Mouse (Mus musculus) hindbrain, embryonic 12.5 days (tissue): ENCODE data around the gene Prex1. TPM values are rescaled to one million over a fixed set of nuclear protein-coding genes. Genes with fewer than 3 reads are reported as not detected.

Experiments used
- ATAC-seq: fragments of 200-750 bp; cut with Nextera tagmentation; 2 replicates; pipeline ENCODE4 v1.8.0; 2017; ENCODE audit warnings: moderate TSS enrichment; ENCODE audit not compliant: low FRiP score
- H3K27ac ChIP-seq: fragments of 300-500 bp; sonication (generic); 2 replicates; pipeline ENCODE4 v1.5.1; 2016; ENCODE audit warnings: mild to moderate bottlenecking
- H3K27me3 ChIP-seq: fragments of 300-500 bp; sonication (generic); 2 replicates; pipeline ENCODE4 v1.6.1; 2016; ENCODE audit warnings: mild to moderate bottlenecking
- H3K36me3 ChIP-seq: fragments of 300-500 bp; sonication (generic); 2 replicates; pipeline ENCODE4 v1.6.1; 2016; ENCODE audit warnings: mild to moderate bottlenecking
- H3K4me1 ChIP-seq: fragments of 300-500 bp; sonication (generic); 2 replicates; pipeline ENCODE4 v1.6.1; 2016
- H3K4me2 ChIP-seq: fragments of 300-500 bp; sonication (generic); replicated peaks from 2 replicates; pipeline ENCODE4 v1.6.1; 2016; ENCODE audit warnings: mild to moderate bottlenecking
- H3K4me3 ChIP-seq: fragments of 300-500 bp; sonication (generic); 2 replicates; pipeline ENCODE4 v1.5.1; 2016; ENCODE audit warnings: mild to moderate bottlenecking
- H3K9ac ChIP-seq: fragments of 300-500 bp; sonication (generic); 2 replicates; pipeline ENCODE4 v1.6.1; 2016; ENCODE audit warnings: mild to moderate bottlenecking, moderate library complexity
- H3K9me3 ChIP-seq: fragments of 300-500 bp; sonication (generic); replicated peaks from 2 replicates; pipeline ENCODE4 v1.6.1; 2016; ENCODE audit warnings: mild to moderate bottlenecking
- WGBS: fragments of 180-500 bp; shearing (Covaris S2); methylation state at CpG from one replicate; pipeline ENCODE4 v1.1.7; 2016; 5-methylcytosine and 5-hydroxymethylcytosine counted together
- polyA plus RNA-seq: library from polyadenylated mRNA; unstranded; fragments of >200 nt; fragmentation: Nextera tagmentation; extraction: Ambion mirVana; gene quantifications from 2 replicates; pipeline ENCODE4 v1.2.1, GENCODE M21; 2016

Gene Prex1
- polyA plus RNA-seq, 1 experiment from 2014 or later: 43.8 TPM

DNA sequence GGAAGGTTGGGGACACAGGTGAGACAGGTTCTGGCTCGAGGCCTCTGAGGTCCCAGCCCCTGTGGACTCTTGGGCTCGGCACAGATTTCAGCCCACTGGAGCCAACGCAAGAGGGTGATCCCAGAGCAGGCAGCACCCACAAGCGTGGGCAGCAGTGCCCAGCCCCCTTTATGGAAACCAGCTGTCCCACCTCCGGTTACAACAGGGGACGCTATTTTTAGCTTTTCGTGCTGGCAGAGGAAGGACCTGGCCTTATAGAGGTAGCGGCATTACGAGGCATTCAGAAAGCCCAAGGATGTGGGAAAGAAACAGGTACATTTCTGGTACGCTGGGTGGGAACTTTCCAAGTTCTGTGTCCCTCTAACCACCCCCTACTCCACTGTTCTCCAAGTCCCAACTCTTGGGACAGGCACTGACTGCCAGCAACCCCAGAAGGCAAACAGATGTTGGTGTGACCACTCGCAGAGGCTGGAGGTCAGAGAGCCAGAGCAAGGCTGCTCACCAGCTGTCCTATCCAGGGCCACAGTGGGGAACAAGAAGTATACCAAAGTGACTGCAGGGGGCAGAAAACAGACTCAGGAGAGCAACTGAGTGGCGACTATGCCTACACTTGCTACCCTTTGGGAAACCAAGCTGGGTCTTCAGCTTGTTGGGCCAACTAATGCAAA is 108.3 kb downstream of the Prex1 start:
- 0 out of 2 replicates have a peak, but pooled peaks cover 13% of the 10 kb centered on the region for H3K36me3 ChIP-seq
- 69% methylated on average over 12 of the region's 12 CpGs for WGBS
- ATAC-seq: no peak
- H3K9me3 ChIP-seq: no peaks in the 10 kb centered on the region
- H3K4me3 ChIP-seq: no peak overlapping the region
- peaks cover 19% of the 10 kb centered on the region for H3K4me1 ChIP-seq
- no peak overlapping the region for H3K27ac ChIP-seq
- no peaks in the 10 kb centered on the region for H3K27me3 ChIP-seq
- H3K4me2 ChIP-seq: no peak overlapping the region
- H3K9ac ChIP-seq: no peak overlapping the region

DNA sequence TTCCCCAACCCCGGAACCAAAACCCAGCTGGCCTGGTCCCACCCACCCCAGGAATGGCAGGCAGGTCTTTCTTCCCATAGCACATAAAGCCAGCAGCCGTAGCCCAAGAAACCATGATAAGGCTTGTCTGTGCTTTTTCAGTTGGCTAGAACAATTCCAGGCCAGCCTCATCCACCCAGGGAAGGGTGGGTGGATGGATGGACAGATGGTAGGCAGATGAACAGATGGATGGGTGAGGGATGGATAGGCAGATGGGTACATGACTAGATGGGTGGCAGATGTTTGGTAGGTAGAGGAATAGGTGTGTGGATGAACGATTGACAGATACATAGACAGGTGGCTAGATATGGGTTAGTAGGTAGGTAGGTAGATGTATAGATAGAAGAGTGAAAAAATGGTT is 110.7 kb downstream of the Prex1 start:
- no peak for ATAC-seq
- Histone ChIP-seq H3K27me3 (no peaks in the 10 kb centered on the region), H3K27ac (no peak overlapping the region), H3K4me1 (peaks cover 14% of the 10 kb centered on the region), H3K9me3 (no peaks in the 10 kb centered on the region), H3K4me2 (no peak overlapping the region), H3K9ac (no peak overlapping the region), H3K36me3 (peaks cover 27% of the 10 kb centered on the region), H3K4me3 (no peak overlapping the region)
- WGBS: 97% methylated on average over 3 of the region's 3 CpGs

DNA sequence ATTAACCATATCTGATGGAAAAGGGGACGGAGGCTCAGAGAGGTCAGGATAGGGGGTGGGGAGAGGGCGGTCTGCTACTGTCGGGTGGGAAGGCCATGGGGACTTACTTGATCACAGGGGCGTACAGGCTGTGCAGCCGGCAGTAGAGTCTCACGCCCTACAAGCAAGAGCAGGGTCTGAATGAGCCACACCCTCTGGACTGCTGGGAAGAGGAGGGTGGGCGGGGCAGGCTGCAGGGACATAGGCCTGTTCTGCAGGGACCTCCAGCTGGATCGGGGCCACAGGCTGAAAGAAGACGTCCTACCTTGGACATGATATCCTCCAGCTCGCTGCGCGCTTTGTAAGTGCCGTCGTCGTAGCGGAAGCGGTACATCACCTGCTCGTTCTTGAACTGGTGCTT is 112.2 kb downstream of the Prex1 start:
- H3K4me1 ChIP-seq: peaks cover 10% of the 10 kb centered on the region
- peaks cover 27% of the 10 kb centered on the region for H3K36me3 ChIP-seq
- 92% methylated on average over 18 of the region's 18 CpGs for WGBS
- no peak overlapping the region for H3K4me2 ChIP-seq
- no peak overlapping the region for H3K4me3 ChIP-seq
- no peak for ATAC-seq
- H3K27ac ChIP-seq: no peak overlapping the region
- H3K9ac ChIP-seq: no peak overlapping the region
- H3K9me3 ChIP-seq: no peaks in the 10 kb centered on the region
- H3K27me3 ChIP-seq: no peaks in the 10 kb centered on the region

DNA sequence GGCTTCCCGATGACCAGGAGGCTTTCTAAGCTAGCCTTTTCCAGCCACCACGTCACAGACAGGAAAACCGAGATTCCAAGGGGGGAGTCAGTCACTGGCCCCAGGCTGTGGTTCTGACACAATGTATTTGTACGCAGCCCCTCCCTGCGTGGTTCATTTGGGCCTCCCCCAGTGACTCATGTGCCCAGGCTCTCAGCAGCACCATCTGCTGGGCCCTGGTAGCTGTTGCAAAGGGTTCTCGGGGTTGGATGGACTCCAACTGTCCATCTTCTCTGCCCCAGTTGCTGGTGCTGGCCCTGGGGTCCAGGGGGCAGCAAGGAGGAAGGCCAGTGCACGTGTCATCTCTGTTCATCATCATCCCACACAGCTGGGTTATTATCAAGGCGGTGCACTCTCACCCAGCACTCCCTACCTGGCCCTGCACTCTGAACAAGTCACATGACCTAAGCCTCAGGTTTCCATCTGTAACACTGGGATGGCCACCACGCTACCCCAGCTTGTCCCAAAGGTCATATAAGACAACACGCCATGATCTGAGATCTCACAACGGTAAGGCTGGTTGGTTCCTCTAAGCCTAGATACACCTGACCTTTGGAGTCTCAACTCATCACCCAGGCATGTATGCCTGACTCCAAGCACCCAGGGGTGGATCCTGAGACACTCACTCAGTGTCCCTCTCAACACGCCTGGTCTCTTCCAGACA is 115.0 kb downstream of the Prex1 start:
- Histone ChIP-seq H3K36me3 (peaks cover 32% of the 10 kb centered on the region), H3K9me3 (no peaks in the 10 kb centered on the region), H3K4me1 (0 out of 2 replicates have a peak, but pooled peaks cover 2% of the 10 kb centered on the region), H3K9ac (no peak overlapping the region), H3K27ac (no peak overlapping the region), H3K4me2 (no peak overlapping the region), H3K27me3 (no peaks in the 10 kb centered on the region), H3K4me3 (no peak overlapping the region)
- no peak for ATAC-seq
- 86% methylated on average over 12 of the region's 12 CpGs for WGBS

DNA sequence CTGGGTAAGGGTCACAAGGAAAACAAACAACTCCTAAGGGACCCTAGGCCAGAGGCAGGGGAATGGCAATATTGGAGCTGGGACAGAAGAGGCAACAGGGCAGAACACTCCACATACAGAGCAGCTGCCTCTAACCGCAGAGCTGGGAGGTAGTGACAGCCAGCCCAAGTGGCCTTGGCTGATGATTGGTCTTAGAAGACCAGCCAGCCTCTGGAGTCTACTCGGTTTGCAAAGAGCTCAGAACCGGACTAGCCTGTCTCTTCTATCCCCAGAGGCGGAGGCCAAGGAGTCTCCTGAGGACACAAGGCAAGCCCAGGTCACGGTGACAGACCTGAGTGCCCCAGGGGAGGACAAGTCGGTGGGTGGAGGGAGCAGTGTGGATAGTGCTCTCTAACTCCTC is 115.9 kb downstream of the Prex1 start:
- no peak overlapping the region for H3K27ac ChIP-seq
- H3K36me3 ChIP-seq: peaks cover 32% of the 10 kb centered on the region
- 80% methylated on average over 6 of the region's 6 CpGs for WGBS
- ATAC-seq: no peak
- H3K9ac ChIP-seq: no peak overlapping the region
- H3K4me3 ChIP-seq: no peak overlapping the region
- H3K4me2 ChIP-seq: no peak overlapping the region
- H3K27me3 ChIP-seq: no peaks in the 10 kb centered on the region
- H3K4me1 ChIP-seq: peaks cover 2% of the 10 kb centered on the region; the same call in 1 of the 2 replicates
- H3K9me3 ChIP-seq: no peaks in the 10 kb centered on the region

DNA sequence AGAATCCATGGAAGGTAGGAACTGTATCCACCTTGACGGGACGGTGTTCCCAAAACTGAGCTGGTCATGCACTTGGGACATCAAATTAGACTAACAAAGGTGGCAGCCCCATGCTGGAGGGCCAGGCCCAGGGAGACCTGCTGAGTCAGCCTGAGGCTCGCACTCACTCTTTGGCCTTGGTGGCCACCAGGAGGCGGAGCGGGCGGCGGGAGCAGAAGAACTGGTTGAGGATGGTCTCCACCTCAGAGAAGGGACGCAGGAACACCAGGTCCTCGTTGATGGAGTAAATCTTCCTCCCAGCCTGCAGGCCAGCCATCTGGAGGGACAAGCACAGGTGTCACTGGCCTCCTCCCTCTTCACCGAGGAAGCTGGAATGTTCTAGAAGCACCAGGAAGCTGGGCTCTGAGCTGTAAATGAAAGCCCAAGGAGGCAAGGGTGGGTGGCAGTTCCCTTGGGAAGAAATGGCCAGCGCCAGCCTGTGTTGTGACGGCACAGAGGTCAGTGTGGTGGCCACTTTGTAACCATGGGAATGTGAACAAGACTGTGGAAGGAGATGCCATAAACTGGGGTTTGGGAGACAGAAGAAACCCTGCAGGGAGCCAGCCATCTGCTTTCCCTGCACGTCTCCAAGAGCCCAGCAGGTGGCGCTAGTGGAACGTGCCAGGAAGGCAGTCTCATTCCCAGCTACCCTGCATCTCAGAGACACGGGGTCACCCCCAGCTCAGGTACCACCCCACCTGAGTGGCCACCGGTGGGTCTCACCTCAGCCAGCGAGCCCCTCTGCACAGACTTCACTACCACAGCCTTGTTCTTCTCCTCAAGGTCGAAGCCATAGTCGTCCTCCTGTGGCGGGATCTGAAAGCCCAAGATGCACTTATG is 121.4 kb downstream of the Prex1 start:
- Histone ChIP-seq H3K4me1 (peaks cover 3% of the 10 kb centered on the region; the same call in 1 of the 2 replicates), H3K9ac (no peak overlapping the region), H3K27me3 (no peaks in the 10 kb centered on the region), H3K27ac (no peak overlapping the region), H3K4me2 (no peak overlapping the region), H3K4me3 (no peak overlapping the region), H3K36me3 (peaks cover 36% of the 10 kb centered on the region), H3K9me3 (no peaks in the 10 kb centered on the region)
- 43% methylated on average over 21 of the region's 21 CpGs for WGBS
- peak; percentile 78 for ATAC-seq

DNA sequence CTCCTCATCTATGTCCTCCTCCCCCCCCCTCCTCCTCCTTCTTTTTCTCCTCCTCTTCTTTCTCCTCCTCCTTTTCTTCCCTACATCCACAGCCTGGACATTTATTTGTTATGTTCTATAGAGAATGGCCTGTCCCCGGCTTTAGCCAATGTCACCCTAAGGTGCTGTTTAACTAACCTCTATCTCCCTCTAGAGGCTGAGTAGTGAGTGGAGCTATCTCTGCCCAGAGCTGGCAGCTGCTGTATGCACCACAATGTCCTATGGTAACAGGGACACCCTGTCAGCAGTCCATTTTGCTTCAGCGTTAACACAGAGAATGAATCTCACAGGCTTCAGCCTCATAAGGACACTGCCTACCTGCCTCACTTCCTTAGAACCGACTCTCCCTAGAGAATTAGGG is 129.1 kb downstream of the Prex1 start:
- no peaks in the 10 kb centered on the region for H3K9me3 ChIP-seq
- no peak overlapping the region for H3K4me3 ChIP-seq
- no peak for ATAC-seq
- no peaks in the 10 kb centered on the region for H3K27me3 ChIP-seq
- no peaks in the 10 kb centered on the region for H3K4me1 ChIP-seq
- no peak overlapping the region for H3K4me2 ChIP-seq
- WGBS: 90% methylated on average over 3 of the region's 3 CpGs
- no peak overlapping the region for H3K27ac ChIP-seq
- H3K9ac ChIP-seq: no peak overlapping the region
- H3K36me3 ChIP-seq: peaks cover 83% of the 10 kb centered on the region

DNA sequence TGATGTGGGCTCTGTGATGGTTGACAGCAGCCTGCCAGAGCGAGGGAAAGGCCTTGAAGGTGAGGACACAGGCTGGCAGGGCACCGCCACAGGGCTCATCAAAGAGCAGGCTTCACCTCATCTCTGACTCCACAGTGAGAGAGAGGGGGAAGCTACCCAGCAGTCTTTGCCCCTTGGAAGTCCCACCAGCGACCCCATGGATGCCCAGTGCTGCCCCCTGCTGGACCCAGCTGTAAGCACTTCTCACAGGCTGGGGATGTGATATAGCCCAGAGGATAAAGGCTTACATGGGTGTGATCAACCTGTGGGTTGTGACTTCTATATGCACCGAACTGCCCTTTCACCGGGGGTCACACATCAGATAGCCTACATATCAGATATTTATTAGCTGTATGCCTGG is 130.3 kb downstream of the Prex1 start:
- Histone ChIP-seq H3K27ac (no peak overlapping the region), H3K4me1 (no peaks in the 10 kb centered on the region), H3K9ac (no peak overlapping the region), H3K4me3 (no peak overlapping the region), H3K36me3 (peaks cover 80% of the 10 kb centered on the region), H3K9me3 (no peaks in the 10 kb centered on the region), H3K27me3 (no peaks in the 10 kb centered on the region), H3K4me2 (no peak overlapping the region)
- no peak for ATAC-seq
- WGBS: 95% methylated on average over 5 of the region's 5 CpGs

DNA sequence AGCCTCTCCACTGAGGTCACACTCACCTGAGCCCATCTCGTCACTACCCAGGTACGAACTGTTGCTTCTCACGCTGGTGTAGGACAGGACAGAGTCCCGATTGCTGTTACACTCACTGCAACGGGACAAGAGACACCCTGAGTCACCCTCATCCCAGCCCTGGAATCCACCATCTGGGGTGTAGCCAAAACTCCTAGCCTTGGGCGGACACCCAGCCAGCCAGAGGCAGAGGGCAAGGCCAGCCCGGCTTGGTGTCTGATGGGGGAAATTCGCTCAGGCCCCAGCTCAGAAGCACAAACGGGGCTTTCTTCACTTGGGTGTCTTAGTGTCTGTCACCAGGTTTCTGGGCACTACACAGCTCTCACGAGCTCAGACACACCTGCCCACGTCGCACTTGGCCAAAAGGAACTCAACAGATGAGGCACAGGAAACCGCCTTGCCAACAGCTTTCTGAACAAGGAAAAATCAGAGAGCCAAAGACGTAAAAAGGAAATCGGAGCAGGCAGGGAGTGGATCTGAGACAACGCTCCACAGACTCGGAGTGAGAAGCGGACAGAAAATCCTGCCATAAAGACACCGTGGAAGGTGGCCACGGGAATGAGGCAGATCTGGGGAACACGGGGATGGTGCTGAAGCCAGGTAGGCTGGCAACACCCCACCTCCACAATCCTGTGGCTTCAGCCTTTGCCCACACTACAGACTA is 131.6 kb downstream of the Prex1 start:
- 95% methylated on average over 21 of the region's 21 CpGs for WGBS
- no peaks in the 10 kb centered on the region for H3K27me3 ChIP-seq
- H3K4me3 ChIP-seq: no peak overlapping the region
- no peaks in the 10 kb centered on the region for H3K9me3 ChIP-seq
- H3K27ac ChIP-seq: no peak overlapping the region
- no peak for ATAC-seq
- H3K9ac ChIP-seq: no peak overlapping the region
- H3K4me1 ChIP-seq: no peaks in the 10 kb centered on the region
- peaks cover 88% of the 10 kb centered on the region for H3K36me3 ChIP-seq
- no peak overlapping the region for H3K4me2 ChIP-seq

DNA sequence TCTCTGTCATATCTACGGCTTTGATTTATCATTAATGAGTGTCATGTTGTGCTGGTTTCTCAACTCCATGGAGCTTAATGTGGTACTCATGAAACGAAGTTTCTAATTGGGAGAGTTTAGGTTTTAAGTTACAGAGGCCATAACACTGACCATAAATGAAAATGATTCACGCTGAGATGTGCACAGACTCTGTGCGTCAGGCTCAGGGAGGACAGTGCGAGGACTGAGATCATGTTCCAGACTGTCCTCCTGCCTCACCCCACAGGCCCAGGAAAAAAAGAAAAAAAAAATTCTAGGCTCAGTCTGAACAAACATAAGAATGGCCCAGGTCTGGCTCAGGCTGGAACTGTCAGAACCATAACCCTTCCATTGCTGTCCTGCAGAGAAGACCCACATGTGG is 133.8 kb downstream of the Prex1 start:
- H3K9ac ChIP-seq: no peak overlapping the region
- H3K36me3 ChIP-seq: peaks cover 66% of the 10 kb centered on the region
- H3K9me3 ChIP-seq: no peaks in the 10 kb centered on the region
- no peak overlapping the region for H3K4me2 ChIP-seq
- H3K4me3 ChIP-seq: no peak overlapping the region
- H3K27me3 ChIP-seq: no peaks in the 10 kb centered on the region
- H3K27ac ChIP-seq: no peak overlapping the region
- ATAC-seq: no peak
- 91% methylated on average over 5 of the region's 5 CpGs for WGBS
- H3K4me1 ChIP-seq: no peaks in the 10 kb centered on the region

DNA sequence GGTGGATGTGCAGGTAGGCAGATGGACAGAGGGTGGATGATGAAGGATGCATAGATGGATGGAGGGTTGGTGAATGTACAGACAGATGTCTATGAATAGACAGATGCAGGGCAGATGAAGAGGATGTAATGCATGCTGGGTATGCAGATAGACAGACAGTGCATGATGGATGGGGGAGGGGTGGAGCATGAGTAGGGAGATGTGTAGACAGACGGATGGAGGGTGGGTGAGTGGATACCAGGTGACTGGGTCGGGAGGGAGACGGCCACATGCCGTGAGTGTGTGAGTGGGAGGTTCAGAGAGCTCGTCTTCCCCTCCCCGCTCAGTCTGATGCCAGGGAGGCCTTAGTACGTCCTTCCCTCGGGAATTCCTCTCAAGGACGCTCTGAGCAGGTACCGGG is 134.3 kb downstream of the Prex1 start:
- Histone ChIP-seq H3K9ac (no peak overlapping the region), H3K4me3 (no peak overlapping the region), H3K27ac (no peak overlapping the region), H3K4me2 (no peak overlapping the region), H3K9me3 (no peaks in the 10 kb centered on the region), H3K27me3 (no peaks in the 10 kb centered on the region), H3K4me1 (no peaks in the 10 kb centered on the region), H3K36me3 (peaks cover 63% of the 10 kb centered on the region)
- ATAC-seq: no peak
- WGBS: 86% methylated on average over 10 of the region's 10 CpGs

DNA sequence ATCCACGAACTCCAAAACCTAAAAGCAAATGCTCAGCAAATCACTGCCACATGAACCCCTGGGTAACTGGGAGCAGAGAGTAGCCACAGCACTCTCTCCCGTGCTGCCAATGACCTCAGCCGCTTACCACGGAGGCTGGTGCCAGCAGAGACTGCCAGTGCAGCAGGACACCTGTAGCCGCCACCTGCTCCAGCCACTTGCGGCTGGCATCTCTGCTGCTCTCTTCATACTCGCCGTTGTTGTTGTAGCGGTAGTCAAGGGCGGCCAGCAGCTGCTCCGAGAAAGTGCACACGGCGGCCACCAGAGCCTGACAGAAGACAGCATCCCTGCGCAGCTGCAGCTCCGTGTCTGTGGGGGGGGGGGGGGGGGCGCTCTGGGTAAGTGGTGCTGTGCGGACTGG is 138.2 kb downstream of the Prex1 start:
- no peak overlapping the region for H3K9ac ChIP-seq
- no peak overlapping the region for H3K4me2 ChIP-seq
- WGBS: 70% methylated on average over 17 of the region's 17 CpGs

More for the DNA sequence above, 138.2 kb downstream of the Prex1 start:
- H3K27ac ChIP-seq: no peak overlapping the region
- no peaks in the 10 kb centered on the region for H3K4me1 ChIP-seq
- ATAC-seq: no peak
- no peak overlapping the region for H3K4me3 ChIP-seq
- no peaks in the 10 kb centered on the region for H3K9me3 ChIP-seq
- H3K27me3 ChIP-seq: no peaks in the 10 kb centered on the region
- H3K36me3 ChIP-seq: peaks cover 57% of the 10 kb centered on the region
